Mouse (Mus musculus): ENCODE results near the gene Teddm1b. TPM values are rescaled to one million over a fixed set of nuclear protein-coding genes. Genes with fewer than 3 reads are reported as not detected.

Teddm1b gene
- not detected for polyA plus RNA-seq (2017; shearing (Covaris generic))

DNA sequence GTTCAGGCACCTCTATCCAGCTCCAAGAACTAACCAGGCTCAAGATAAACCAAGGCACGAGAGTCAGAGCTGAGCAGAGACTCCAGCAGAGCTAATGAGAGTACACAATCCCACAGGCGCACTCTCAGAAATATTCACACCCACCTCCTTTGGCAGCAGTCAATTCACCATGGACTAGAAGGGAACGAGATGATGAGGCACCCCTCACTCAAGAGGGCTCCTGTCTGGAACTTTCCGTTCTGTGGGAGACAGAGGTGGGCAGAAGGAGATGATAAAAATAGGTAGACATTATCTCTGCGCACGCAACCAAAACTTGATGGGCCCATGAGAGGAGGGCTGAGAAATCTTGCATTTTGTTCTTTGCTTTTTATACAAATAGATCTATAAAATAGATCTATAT is at the start of gene Teddm1b:
Gene Teddm1b (plus strand): TSS at position 301 of the 400 bp plus-strand sequence.

GRCm38 (mm10) chr1:153844042-153844441 is 30.1 kb upstream of the Teddm1b start, which contains the start of gene Rgsl1:
Gene Rgsl1 (minus strand): TSS chr1:153844142.

DNA sequence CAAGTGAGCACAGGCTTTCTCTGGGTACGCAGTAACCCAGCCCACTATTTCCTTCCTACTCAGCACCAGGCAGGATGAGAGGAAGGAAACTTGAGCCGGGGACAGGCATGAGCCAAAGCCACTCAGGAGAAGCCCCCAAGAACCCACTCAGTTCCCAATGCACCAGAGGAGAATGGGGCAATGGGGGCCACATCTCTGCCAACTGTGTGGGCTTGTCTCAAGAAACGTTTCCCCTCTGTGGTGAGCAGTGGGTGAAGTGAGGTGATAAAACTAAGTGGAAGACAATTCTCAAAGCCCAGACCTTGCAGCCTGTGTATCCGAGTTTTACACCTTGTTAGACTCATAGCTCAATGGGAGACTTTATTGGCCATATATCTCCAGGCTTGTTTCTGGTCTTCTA is 17.3 kb downstream of the Teddm1b start, which contains the start of gene Teddm1a:
Gene Teddm1a (plus strand): TSS at position 301 of the 400 bp plus-strand sequence.

DNA sequence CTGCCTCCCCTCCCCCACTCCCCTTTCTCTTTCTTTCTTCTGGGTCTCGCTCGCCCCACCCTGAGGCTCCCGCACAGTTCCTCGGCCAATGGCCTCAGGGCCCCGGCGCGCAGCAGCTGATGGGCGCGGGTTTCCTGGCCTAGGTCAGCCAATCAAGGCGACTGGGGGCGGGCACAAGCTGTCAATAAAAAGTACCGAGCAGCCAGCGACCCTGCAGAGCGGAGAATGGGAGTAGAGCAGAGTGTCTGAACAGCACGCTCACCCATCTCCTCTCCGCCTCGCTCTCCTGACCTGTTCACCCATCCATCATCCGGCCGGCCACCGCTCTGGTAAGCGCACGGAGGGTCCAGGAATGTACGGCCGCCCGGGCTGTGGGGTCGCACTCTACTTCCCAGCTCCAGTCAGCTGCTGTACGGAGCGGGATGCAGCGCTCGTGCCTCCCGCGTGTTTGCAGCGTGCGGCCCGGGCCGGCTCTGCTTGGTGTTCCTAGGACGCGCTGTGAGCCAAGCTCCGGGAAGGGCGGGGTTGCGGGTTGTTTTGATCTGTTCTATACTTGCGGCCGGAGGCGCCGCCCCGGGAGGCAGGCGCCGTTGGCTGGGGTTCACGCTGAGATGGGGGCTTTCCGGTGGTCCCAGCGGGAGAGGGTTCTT is 25.7 kb downstream of the Teddm1b start, which contains the start of the genes Glul and Teddm2:
Gene Glul (plus strand): TSS at position 214 of the 650 bp plus-strand sequence.
Gene Teddm2 (minus strand): TSS at position 498 of the 650 bp plus-strand sequence.

Other genes starting within 250 kb of the Teddm1b start
- 0.44 TPM for gene Rgs8, start 221.3 kb upstream of the Teddm1b start, polyA plus RNA-seq (2017; shearing (Covaris generic))
- 56.9 TPM for gene Rgs16, start 134.0 kb upstream of the Teddm1b start, polyA plus RNA-seq (2017; shearing (Covaris generic))
- gene Rnasel, start 124.9 kb upstream of the Teddm1b start, polyA plus RNA-seq (2017; shearing (Covaris generic)): 41.2 TPM
- not detected for gene Rgsl1, start 30.2 kb upstream of the Teddm1b start, polyA plus RNA-seq (2017; shearing (Covaris generic))
- not detected for gene Teddm1a, start 17.4 kb downstream of the Teddm1b start, polyA plus RNA-seq (2017; shearing (Covaris generic))
- 28.8 TPM for gene Glul, start 25.6 kb downstream of the Teddm1b start, polyA plus RNA-seq (2017; shearing (Covaris generic))
- 0.28 TPM for gene Teddm2, start 25.9 kb downstream of the Teddm1b start, polyA plus RNA-seq (2017; shearing (Covaris generic))